Mouse (Mus musculus) skeletal muscle tissue, adult 2 months (tissue): ENCODE measurements at regions not wholly inside any gene's neighbourhood (a gene's known extent, or its start where the extent isn't known, plus 50 kb on each side); places are given as distances from the start of the nearest gene placed in this dataset.
A peak's percentile ranks its signal among the peaks of the same experiment; 100 is the strongest.

Experiments
- DNase-seq: peaks from one replicate; pipeline ENCODE4 v3.0.0-alpha.2; 2012; ENCODE audit warnings: low read depth, low spot score

- no peak for DNase-seq
These were observed 221.5 kb downstream of the 4933412E24Rik start for GRCm38 (mm10) chr15:59794871-59795270.

- no peak for DNase-seq
These were observed 229.5 kb downstream of the 4933412E24Rik start for GRCm38 (mm10) chr15:59786706-59787425.

- DNase-seq = no peak
These were observed 230.4 kb downstream of the 4933412E24Rik start for GRCm38 (mm10) chr15:59785981-59786380.

- no peak for DNase-seq
These were observed 231.9 kb downstream of the 4933412E24Rik start for GRCm38 (mm10) chr15:59784556-59784929.

GRCm38 (mm10) chr15:59783782-59784555 is 232.4 kb downstream of the 4933412E24Rik start:
- DNase-seq = peak; percentile 61

- DNase-seq = no peak
These were observed 233.0 kb downstream of the 4933412E24Rik start for GRCm38 (mm10) chr15:59783393-59783781.

GRCm38 (mm10) chr15:59780506-59780905 is 235.9 kb downstream of the 4933412E24Rik start:
- DNase-seq = no peak

GRCm38 (mm10) chr15:59777307-59777871 is 239.0 kb downstream of the 4933412E24Rik start:
- peak; percentile 97 for DNase-seq

GRCm38 (mm10) chr15:59775781-59776180 is 240.6 kb downstream of the 4933412E24Rik start:
- no peak for DNase-seq

GRCm38 (mm10) chr15:59773983-59774382 is 242.4 kb downstream of the 4933412E24Rik start:
- DNase-seq = no peak

- no peak for DNase-seq
These were observed 243.8 kb downstream of the 4933412E24Rik start for GRCm38 (mm10) chr15:59772595-59772994.

- DNase-seq = no peak
These were observed 254.4 kb downstream of the 4933412E24Rik start for GRCm38 (mm10) chr15:59762061-59762460.

- no peak for DNase-seq
These were observed 255.9 kb downstream of the 4933412E24Rik start for GRCm38 (mm10) chr15:59760490-59760889.

- peak; percentile 60 for DNase-seq
These were observed 256.8 kb downstream of the 4933412E24Rik start for GRCm38 (mm10) chr15:59759566-59759965.

- DNase-seq = no peak
These were observed 257.4 kb downstream of the 4933412E24Rik start for GRCm38 (mm10) chr15:59758971-59759370.

- DNase-seq = peak; percentile 59
These were observed 260.3 kb downstream of the 4933412E24Rik start for GRCm38 (mm10) chr15:59756141-59756540.

- DNase-seq = no peak
These were observed 261.5 kb downstream of the 4933412E24Rik start for GRCm38 (mm10) chr15:59754906-59755305.

- DNase-seq = no peak
These were observed 264.1 kb downstream of the 4933412E24Rik start for GRCm38 (mm10) chr15:59752277-59752676.

- DNase-seq = no peak
These were observed 270.1 kb downstream of the 4933412E24Rik start for GRCm38 (mm10) chr15:59746290-59746689.

- DNase-seq = peak; percentile 32
These were observed 271.9 kb downstream of the 4933412E24Rik start for GRCm38 (mm10) chr15:59744411-59744931.

- no peak for DNase-seq
These were observed 277.2 kb downstream of the 4933412E24Rik start for GRCm38 (mm10) chr15:59739197-59739596.

- DNase-seq = no peak
These were observed 279.2 kb downstream of the 4933412E24Rik start for GRCm38 (mm10) chr15:59737247-59737646.
